Mouse (Mus musculus) frontal cortex, adult (tissue): Measurements from ENCODE around the gene Mospd1.

Experiments used
- ATAC-seq: cut with Nextera tagmentation; 2 replicates; pipeline ENCODE4 v1.9.2; 2017; ENCODE audit warnings: mild to moderate bottlenecking, moderate library complexity, mixed read lengths; ENCODE audit not compliant: low TSS enrichment

Mospd1 gene

DNA sequence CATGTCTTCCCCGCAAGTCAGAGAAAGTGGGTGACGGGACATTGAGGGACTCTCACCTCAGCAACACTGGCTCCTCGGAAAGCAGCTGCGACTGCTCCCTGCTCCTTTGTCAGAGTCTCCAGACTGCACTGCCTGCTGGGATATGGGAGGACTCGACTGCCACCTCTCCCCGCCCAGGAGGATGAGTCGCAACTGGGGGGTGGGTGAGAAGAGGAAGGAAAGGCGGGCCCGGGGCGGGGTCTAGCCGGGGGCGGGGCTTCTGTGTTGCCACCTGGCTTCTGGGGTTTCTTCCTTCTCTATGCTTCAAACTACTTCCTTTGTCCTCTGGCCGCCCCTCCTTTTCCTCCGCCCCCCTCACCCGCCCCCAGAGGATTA lies at the start of gene Mospd1:
Gene Mospd1 (minus strand): TSS at position 137 of the 375 bp plus-strand sequence.
- peak; percentile 100 for ATAC-seq

DNA sequence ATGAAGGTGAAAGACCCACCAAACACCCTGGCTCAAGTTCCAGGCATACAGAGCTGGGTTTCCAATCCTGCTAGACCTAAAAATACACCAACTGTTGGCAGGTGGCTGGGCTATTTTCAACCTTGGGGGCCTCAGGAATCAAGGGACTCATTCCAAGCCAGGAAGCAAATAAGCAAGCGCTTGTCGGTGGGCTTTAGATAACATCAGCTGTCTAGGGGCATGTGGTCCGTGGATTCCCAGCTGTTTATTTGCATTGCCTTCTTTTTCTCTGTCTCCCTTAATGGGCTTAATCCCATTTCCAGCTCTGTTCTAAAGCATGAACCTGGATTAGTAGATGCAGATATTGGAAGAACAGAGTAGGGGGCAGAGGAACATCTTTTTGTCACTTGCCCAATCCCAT lies 16.1 kb upstream of the Mospd1 start:
- ATAC-seq = no peak

DNA sequence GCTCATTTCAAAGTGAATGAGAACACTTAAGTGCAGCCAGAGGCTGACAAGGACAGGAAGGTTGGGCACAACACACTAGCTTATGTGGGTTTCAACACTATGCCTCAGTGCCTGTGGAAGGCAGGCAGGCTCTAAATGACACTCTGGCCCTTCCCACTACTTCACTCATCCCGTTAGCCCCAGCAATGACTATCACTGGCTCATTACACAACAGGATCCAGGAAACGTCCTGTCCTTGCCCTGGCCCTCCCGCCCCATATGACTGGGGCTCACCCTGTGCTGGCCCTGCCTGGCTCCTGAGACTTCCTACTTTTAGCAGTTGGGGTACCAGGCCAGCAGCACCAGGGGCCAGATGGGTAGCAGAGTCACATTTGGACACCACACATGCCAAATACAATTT lies 12.8 kb upstream of the Mospd1 start:
- no peak for ATAC-seq

DNA sequence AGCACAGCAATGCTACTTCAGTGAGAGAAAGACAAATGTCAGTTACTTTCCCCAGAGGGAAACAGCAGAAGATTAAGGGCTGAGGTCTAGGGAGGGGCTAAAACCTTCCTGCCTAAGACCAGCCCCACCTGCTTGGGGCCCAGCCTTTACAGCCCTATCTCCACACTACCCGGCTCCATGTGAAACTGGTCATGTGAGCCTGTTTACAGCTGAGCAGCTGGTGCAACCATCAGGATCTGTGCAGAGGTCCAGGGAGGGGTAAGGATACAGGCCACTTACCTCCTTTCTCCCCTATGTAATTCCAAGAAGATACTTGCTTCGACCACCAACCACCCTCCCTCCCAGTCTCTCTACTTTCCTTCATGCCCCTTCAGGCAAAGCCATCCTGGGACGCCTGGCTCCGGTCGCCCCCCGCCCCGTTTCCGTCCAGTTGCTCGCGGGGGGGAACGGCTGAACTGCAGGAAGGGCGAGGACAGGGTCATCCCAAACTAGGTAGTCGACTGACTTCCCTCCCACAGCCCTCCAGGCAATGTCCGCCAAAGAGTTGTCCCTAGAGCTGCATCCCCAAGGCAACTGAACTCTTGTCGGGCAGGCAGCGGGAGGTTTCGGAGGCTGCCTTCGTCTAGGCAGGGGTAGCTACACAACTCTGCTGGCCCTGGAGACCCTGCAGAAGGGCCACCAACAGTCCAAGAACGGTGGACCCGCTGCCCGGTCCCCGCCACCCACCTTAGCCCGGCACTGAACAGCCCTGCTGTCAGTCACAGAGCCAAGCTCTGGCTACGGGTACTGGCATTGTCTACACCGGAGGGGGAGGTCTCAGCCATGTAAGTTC lies 552 bp downstream of the Mospd1 start:
- ATAC-seq = peak; percentile 50

DNA sequence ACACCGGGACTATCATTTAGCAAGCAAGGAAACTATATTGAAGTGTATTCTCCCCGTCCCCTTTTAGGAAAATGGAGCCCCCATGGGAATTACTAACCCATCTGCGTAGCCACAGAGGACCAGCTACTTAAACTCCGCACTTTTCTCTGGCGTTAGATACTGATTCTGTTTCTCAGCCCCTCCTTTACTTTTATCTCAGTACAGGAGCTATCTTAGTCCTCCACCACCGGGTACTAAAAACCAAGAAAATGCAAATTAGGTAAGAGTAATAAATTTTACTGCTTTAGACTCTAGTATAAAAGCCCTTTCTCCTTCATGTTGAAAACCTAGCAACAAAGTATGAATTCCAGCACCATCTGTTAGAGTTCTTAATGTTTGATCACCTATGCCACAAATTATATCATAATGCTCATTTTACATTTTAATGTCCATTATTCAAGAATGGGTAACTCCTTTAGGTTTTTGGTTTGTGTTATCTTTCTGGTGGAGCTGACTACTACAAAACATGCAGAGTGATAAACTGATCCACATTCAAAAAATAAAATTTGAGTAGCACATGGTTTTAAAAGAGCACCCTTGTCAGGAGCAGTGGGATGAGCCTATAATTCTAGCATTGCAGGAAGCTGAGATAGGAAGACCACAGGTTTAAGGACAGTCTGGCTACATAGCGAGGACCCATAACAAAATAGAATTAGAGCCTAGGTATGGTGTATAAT lies 5.5 kb downstream of the Mospd1 start:
- no peak for ATAC-seq

DNA sequence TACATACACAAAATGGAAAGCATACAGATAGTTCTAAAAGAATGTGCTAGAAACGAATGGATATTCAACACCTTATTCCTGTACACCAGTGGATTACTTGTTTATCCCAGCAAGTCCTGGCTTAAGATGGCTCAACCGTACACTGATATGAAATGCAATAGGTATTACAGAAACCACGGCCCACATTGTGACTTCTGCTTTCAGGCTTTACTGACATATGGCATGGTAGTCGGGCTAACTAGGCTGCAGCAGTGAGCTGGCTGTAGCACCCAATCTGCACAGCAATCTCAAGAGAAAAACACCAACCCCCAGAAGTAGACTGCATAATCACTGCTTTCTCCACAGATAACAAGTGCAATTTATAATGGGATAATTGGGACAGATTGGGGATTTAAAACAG lies 21.9 kb downstream of the Mospd1 start:
- 0 out of 2 replicates have a peak, but pooled peaks have one; percentile 20 for ATAC-seq

DNA sequence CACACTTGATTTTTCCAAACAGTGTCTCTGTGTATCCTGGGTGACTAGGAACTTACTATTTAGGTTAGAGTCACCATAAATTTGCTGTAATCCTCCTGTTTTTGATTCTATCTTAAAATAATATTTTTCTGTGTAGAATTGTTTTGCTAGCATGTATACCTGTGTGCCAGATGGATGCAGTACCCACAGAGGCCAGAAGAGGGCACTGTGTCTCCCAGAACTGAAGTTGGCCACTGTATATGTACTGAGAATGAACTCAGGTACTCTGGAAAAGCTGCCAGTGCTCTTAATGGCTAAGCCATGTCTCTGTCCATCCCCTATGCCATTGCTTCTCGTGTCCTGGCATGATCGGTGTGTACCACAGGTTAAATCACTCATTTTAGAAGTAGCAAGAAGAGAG lies 28.8 kb downstream of the Mospd1 start:
- ATAC-seq = no peak

DNA sequence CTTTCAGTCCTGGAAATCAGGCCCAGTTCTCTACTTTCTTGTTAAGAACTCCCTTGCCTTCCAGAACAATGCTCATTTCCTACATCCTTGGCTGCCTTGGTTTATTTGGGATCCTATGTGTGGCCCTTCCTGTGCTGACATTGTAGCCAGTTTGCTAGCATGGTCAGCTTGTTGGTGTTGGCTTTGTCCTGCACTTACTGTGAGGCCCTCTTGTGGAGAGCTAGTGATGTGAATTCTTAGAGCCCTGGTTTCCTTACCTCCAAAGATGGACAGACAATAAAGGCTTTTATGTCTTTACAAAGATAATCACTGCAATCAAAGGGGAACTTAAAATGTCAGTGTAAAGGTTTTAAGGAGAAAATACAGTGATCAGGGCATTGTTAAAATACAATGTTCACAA lies 32.9 kb downstream of the Mospd1 start:
- ATAC-seq = no peak

DNA sequence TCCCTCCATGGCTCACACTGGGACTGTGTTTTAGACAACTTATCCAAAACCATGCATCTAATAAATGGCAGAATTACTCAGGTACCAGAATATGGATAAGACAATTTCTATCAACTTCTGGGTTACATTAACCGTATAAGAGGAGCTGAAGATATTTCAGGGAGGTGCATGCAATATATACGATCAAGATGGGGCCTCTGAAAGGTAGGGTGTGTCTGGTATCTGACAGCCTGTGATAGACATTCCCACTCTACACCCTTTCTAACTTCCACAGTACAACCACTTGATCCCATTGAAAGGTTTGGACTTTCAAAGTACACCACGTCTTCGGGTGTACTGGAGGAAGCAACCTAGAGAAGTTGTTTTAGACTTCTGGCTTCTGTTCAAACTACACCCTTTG lies 39.9 kb downstream of the Mospd1 start:
- no peak for ATAC-seq

DNA sequence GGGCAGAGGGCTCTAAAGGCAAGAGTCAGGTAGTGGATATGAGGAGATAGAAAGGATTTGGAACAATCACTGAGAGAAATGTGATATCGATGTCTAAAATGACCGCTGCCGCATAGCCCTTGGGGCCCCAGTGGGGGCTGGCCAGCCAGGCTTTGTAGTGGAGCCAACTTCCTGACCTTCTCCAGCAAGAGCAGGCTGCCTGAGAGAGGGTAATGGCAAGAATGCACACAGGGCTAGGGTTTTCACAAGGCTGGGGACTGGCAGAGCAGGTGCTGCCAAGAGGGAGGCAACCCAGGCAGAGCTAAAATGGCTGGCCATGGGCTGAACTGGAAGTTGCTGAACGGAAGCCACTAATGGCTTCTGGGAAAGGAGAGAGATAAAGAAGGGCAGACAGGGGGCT lies 49.2 kb downstream of the Mospd1 start:
- no peak for ATAC-seq

DNA sequence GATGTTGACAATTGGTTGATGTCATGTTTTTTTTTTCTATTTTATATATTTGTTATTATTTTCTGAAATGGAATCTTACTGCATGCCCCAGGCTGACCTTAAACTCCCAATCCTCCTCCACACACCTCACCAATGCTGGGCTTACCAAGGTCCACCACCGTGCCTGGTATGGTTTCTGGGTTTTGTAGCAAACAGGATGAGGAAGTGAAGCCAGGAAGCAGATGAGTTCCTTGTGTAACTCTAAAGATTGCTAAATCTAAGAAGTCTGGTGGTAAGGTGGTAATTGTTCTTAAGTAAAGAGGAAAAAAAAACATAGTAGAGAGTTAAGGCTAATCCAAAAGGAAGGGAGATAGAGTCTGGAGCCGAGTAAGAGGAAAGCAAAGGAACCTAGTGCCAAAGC lies 49.7 kb downstream of the Mospd1 start:
- ATAC-seq = no peak
